Mouse (Mus musculus): ENCODE results near the gene Atp6ap1. TPM values are rescaled to one million over a fixed set of nuclear protein-coding genes. Genes with fewer than 3 reads are reported as not detected.
A peak's percentile ranks its signal among the peaks of the same experiment; 100 is the strongest.

The Atp6ap1 gene
- polyA plus RNA-seq, 1 experiment from 2014 or later = 300 TPM

DNA sequence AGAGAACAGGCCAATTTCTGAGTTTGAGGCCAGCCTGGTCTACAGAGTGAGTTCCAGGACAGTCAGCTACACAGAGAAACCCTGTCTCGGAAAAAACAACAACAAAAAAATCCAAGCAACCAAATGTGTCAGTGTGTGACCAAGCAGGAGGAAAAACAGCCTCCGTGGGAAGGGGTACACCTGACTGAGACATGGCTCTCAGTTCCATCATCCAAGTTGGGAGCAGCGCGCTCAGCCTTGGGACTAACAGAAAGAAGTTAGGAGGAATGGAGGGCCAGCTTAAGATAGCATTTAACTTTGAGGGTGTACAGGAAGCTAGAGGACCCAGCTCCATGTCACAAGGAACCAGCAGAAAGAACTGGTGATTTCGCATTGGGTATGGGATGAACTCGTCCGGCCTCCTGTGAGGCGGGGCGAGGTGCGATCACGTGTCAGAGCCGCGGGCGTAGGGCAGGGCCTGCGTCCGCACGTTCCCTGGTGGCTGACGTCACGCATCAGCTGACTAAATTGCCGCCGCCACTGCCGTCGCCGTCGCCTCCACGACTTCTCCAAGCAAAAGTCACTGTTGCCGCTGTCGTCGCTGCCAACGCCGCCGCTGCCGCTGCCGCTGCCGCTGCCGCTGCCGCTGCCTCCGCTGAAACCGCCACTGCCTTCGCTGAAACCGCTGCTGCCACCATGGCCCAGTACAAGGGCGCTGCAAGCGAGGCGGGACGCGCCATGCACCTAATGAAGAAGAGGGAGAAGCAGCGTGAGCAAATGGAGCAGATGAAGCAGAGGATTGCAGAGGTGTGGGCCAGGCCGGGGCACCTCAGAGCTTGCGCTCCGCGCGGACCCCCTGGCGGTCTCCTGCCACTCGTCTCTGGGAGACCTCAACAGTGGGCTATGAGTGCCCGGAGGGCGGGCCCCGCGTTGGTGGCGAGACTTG is 15.9 kb downstream of the Atp6ap1 start, which contains the start of gene Fam50a:
Gene Fam50a, plus strand, starts transcription at position 494 of the 925 bp plus-strand sequence.
- peak within 1 kb of the TSS; percentile 71 for H3K9ac ChIP-seq
- WGBS = 20% methylated on average over 58 of the region's 59 CpGs
- peak; percentile 97 for ATAC-seq (ENCODE audit: low FRiP score, low read depth)

DNA sequence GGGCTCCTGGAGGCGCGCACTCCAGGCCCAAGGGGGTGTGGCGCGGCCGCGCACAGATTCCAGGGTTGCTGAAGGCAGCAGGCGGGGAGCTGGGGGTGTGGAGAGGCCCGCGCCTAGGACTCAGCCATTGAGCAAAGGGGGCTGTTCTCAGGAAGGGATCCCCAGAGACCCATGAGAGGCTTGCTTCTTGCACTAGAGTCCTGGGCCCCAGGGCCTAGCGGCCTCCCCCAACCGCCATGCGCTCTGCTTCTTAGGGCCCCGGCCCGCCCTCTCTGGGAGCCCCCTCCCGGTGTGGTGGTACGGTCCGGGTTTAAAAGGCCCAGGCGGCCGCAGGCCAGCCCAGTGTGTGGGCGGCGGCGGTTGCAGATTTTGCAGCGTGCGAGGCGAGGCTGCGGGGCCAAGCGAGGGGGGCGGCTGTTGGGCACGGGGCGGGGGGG is 31.8 kb downstream of the Atp6ap1 start, which contains the start of gene Plxna3:
Gene Plxna3, plus strand, starts transcription at position 342 of the 437 bp plus-strand sequence.
- peak within 1 kb of the TSS; percentile 71 for H3K4me2 ChIP-seq
- no peaks in the 10 kb centered on the region for H3K9me3 ChIP-seq
- H3K4me1 ChIP-seq (replicated peaks) = peaks cover 37% of the 10 kb centered on the region
- H3K9ac ChIP-seq = peak within 1 kb of the TSS; percentile 68
- H3K36me3 ChIP-seq = no peaks in the 10 kb centered on the region
- H3K27ac ChIP-seq (replicated peaks) = peak within 1 kb of the TSS; percentile 93
- peak within 1 kb of the TSS; percentile 54 for H3K4me3 ChIP-seq
- H3K27me3 ChIP-seq = no peaks in the 10 kb centered on the region
- WGBS = 18% methylated on average over 26 of the region's 30 CpGs
- ATAC-seq (ENCODE audit: low FRiP score, low read depth) = peak; percentile 95

More for the DNA sequence above, 15.9 kb downstream of the Atp6ap1 start, which contains the start of gene Fam50a:
- Histone ChIP-seq H3K4me3 (peak within 1 kb of the TSS; percentile 68), H3K27ac (replicated peaks) (peak within 1 kb of the TSS; percentile 92), H3K36me3 (peaks cover 28% of the 10 kb centered on the region), H3K27me3 (no peaks in the 10 kb centered on the region), H3K4me1 (replicated peaks) (peaks cover 33% of the 10 kb centered on the region), H3K9me3 (no peaks in the 10 kb centered on the region), H3K4me2 (peak within 1 kb of the TSS; percentile 75)

- H3K27ac ChIP-seq (replicated peaks) = peak overlapping the region; percentile 93
- H3K27me3 ChIP-seq = no peaks in the 10 kb centered on the region
- peaks cover 41% of the 10 kb centered on the region for H3K4me1 ChIP-seq (replicated peaks)
- H3K36me3 ChIP-seq = no peaks in the 10 kb centered on the region
- no peaks in the 10 kb centered on the region for H3K9me3 ChIP-seq
- ATAC-seq (ENCODE audit: low FRiP score, low read depth) = peak; percentile 65
- H3K4me2 ChIP-seq = peak overlapping the region; percentile 71
- peak overlapping the region; percentile 54 for H3K4me3 ChIP-seq
- WGBS = 22% methylated on average over 9 of the region's 10 CpGs
- peak overlapping the region; percentile 68 for H3K9ac ChIP-seq
Measured at GRCm38 (mm10) chrX:74329215-74329671, 32.3 kb downstream of the Atp6ap1 start.

DNA sequence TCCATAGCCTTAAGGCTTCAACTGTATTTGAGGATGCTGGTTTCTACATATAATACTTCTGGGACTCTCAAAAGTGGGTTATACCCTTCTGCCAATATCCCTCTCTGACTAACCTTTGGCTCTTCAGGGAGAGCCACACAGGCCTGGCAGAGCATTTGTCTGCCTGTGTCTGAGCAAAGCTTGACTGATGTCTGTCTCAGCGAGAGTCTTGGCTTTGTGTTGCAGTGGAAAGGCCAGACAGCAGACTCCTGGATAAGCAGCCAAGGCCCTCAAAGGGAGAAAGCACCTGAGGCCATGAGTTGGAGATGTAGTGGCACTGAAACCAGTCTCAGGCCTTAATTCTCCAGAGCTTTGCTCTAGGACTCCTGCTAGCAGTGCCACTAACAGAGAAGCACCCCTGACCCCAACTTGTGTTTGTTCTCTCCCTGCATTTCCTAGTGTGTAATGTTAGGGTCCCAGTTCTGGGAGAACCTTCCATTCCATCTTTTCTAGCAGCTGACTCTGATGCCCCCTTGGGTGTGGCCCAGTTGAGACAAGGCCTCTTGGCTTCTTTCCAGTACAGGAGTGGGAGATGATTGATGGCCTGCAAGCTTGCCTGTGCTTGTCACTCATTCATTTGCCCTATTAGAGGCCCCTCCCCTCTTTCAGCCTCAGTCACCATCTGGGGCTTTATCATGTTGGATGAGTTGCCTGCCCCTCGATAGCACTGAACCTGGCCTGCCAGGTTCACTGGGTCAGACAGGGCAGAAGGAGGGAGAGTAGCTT is 33.5 kb downstream of the Atp6ap1 start:
- ATAC-seq (ENCODE audit: low FRiP score, low read depth) = no peak
- peak overlapping the region; percentile 71 for H3K4me2 ChIP-seq
- WGBS = 30% methylated on average over 2 of the region's 2 CpGs

GRCm38 (mm10) chrX:74352645-74353466 is 56.0 kb downstream of the Atp6ap1 start:
- Histone ChIP-seq H3K9me3 (no peaks in the 10 kb centered on the region), H3K4me1 (replicated peaks) (0 out of 2 replicates have a peak, but pooled peaks cover 6% of the 10 kb centered on the region), H3K27me3 (no peaks in the 10 kb centered on the region), H3K9ac (peak overlapping the region; percentile 48), H3K36me3 (no peaks in the 10 kb centered on the region), H3K4me2 (peak overlapping the region; percentile 55), H3K27ac (replicated peaks) (peak overlapping the region; percentile 74), H3K4me3 (peak overlapping the region; percentile 35)
- WGBS = 25% methylated on average over 13 of the region's 13 CpGs
- ATAC-seq (ENCODE audit: low FRiP score, low read depth) = peak; percentile 78

More for the DNA sequence above, 33.5 kb downstream of the Atp6ap1 start:
- Histone ChIP-seq H3K36me3 (no peaks in the 10 kb centered on the region), H3K9me3 (no peaks in the 10 kb centered on the region), H3K27ac (replicated peaks) (peak overlapping the region; percentile 93), H3K4me3 (peak overlapping the region; percentile 54), H3K4me1 (replicated peaks) (peaks cover 46% of the 10 kb centered on the region), H3K27me3 (no peaks in the 10 kb centered on the region), H3K9ac (peak overlapping the region; percentile 68)

GRCm38 (mm10) chrX:74353467-74353770 is 56.5 kb downstream of the Atp6ap1 start, which contains the start of gene Lage3:
Gene Lage3 (minus strand): TSS chrX:74353618.
- ATAC-seq (ENCODE audit: low FRiP score, low read depth) = peak; percentile 91
- WGBS = 24% methylated on average over 11 of the region's 22 CpGs
- Histone ChIP-seq H3K4me2 (peak within 1 kb of the TSS; percentile 55), H3K27me3 (no peaks in the 10 kb centered on the region), H3K9me3 (no peaks in the 10 kb centered on the region), H3K27ac (replicated peaks) (peak within 1 kb of the TSS; percentile 74), H3K4me3 (peak within 1 kb of the TSS; percentile 35), H3K4me1 (replicated peaks) (0 out of 2 replicates have a peak, but pooled peaks cover 6% of the 10 kb centered on the region), H3K36me3 (no peaks in the 10 kb centered on the region), H3K9ac (peak within 1 kb of the TSS; percentile 48)

Small RNAs within 50 kb of the gene (microRNA-seq; reads per million reads assigned to microRNA genes)
- gene Mir7091 (not detected), gene Mir7092 (0.65 reads per million)

Other genes starting within 250 kb of the Atp6ap1 start
- gene Opn1mw, start 169.6 kb upstream of the Atp6ap1 start, polyA plus RNA-seq (2015; fragmentation: Nextera tagmentation; extraction: Ambion mirVana) = not detected in 2 replicates
- 12.8 and 13.6 TPM in 2 replicates for gene Mecp2, start 161.7 kb upstream of the Atp6ap1 start, polyA plus RNA-seq (2015; fragmentation: Nextera tagmentation; extraction: Ambion mirVana)
- not detected in 2 replicates for gene Tex28, start 129.3 kb upstream of the Atp6ap1 start, polyA plus RNA-seq (2015; fragmentation: Nextera tagmentation; extraction: Ambion mirVana)
- 0.05 and 0.07 TPM in 2 replicates for gene Tktl1, start 119.8 kb upstream of the Atp6ap1 start, polyA plus RNA-seq (2015; fragmentation: Nextera tagmentation; extraction: Ambion mirVana)
- 87.8 and 92.0 TPM in 2 replicates for gene Flna, start 47.3 kb upstream of the Atp6ap1 start, polyA plus RNA-seq (2015; fragmentation: Nextera tagmentation; extraction: Ambion mirVana)
- gene Emd, start 42.4 kb upstream of the Atp6ap1 start, polyA plus RNA-seq (2015; fragmentation: Nextera tagmentation; extraction: Ambion mirVana) = 14.5 and 16.7 TPM in 2 replicates
- 396 and 404 TPM in 2 replicates for gene Rpl10, start 26.3 kb upstream of the Atp6ap1 start, polyA plus RNA-seq (2015; fragmentation: Nextera tagmentation; extraction: Ambion mirVana)
- 73.2 and 80.1 TPM in 2 replicates for gene Taz, start 15.2 kb upstream of the Atp6ap1 start, polyA plus RNA-seq (2015; fragmentation: Nextera tagmentation; extraction: Ambion mirVana)
- 4.4 and 4.7 TPM in 2 replicates for gene Dnase1l1, start 14.8 kb upstream of the Atp6ap1 start, polyA plus RNA-seq (2015; fragmentation: Nextera tagmentation; extraction: Ambion mirVana)
- 868 and 983 TPM in 2 replicates for gene Gdi1, start 7.9 kb downstream of the Atp6ap1 start, polyA plus RNA-seq (2015; fragmentation: Nextera tagmentation; extraction: Ambion mirVana)
- gene Fam50a, start 15.9 kb downstream of the Atp6ap1 start, polyA plus RNA-seq (2015; fragmentation: Nextera tagmentation; extraction: Ambion mirVana) = 57.7 and 61.0 TPM in 2 replicates
- 53.6 and 55.5 TPM in 2 replicates for gene Plxna3, start 32.0 kb downstream of the Atp6ap1 start, polyA plus RNA-seq (2015; fragmentation: Nextera tagmentation; extraction: Ambion mirVana)
- gene Lage3, start 56.5 kb downstream of the Atp6ap1 start, polyA plus RNA-seq (2015; fragmentation: Nextera tagmentation; extraction: Ambion mirVana) = 73.4 and 75.9 TPM in 2 replicates
- 67.7 and 71.0 TPM in 2 replicates for gene Ubl4a, start 76.1 kb downstream of the Atp6ap1 start, polyA plus RNA-seq (2015; fragmentation: Nextera tagmentation; extraction: Ambion mirVana)
- gene Slc10a3, start 76.3 kb downstream of the Atp6ap1 start, polyA plus RNA-seq (2015; fragmentation: Nextera tagmentation; extraction: Ambion mirVana) = 7.7 and 8.4 TPM in 2 replicates
- 34.2 and 37.5 TPM in 2 replicates for gene Fam3a, start 96.2 kb downstream of the Atp6ap1 start, polyA plus RNA-seq (2015; fragmentation: Nextera tagmentation; extraction: Ambion mirVana)
- 15.7 and 16.7 TPM in 2 replicates for gene Ikbkg, start 96.2 kb downstream of the Atp6ap1 start, polyA plus RNA-seq (2015; fragmentation: Nextera tagmentation; extraction: Ambion mirVana)
- 46.3 and 53.2 TPM in 2 replicates for gene G6pdx, start 132.1 kb downstream of the Atp6ap1 start, polyA plus RNA-seq (2015; fragmentation: Nextera tagmentation; extraction: Ambion mirVana)
- not detected in 2 replicates for gene Gm6880, start 184.3 kb downstream of the Atp6ap1 start, polyA plus RNA-seq (2015; fragmentation: Nextera tagmentation; extraction: Ambion mirVana)